Mouse (Mus musculus): ENCODE results near the gene Dlx4. TPM values are rescaled to one million over a fixed set of nuclear protein-coding genes. Genes with fewer than 3 reads are reported as not detected.

Dlx4 gene
- polyA plus RNA-seq, 1 experiment from 2014 or later: 0.15 TPM

DNA sequence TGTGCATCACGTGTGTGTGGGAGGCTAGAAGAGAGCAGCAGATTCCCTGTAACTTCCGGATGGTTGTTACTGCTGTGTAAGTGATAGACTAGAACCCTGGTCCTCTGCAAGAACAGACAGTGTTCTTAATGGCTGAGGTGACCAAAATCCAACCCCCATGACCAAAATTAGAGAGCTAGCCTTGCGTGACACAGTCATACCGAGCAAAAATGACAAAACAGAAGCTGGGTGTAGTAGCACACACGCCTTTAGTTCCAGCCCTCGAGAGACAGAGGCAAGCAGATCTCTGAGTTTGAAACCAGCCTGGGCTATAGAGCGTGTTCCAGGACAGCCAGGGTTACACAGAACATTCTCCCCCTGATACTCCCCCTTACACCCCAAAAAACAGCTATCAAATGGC lies 36.0 kb downstream of the Dlx4 start:
- Histone ChIP-seq H3K4me1 (peaks cover 17% of the 10 kb centered on the region), H3K4me3 (no peak overlapping the region), H3K27me3 (ENCODE audit: low read depth, poor library complexity, severe bottlenecking) (peaks cover 15% of the 10 kb centered on the region), H3K36me3 (no peaks in the 10 kb centered on the region), H3K27ac (replicated peaks) (no peak overlapping the region), H3K9me3 (replicated peaks) (no peaks in the 10 kb centered on the region)
- no peak for DNase-seq (ENCODE audit: low spot score)
- WGBS: 88% methylated on average over 7 of the region's 7 CpGs

- no peak overlapping the region for H3K27ac ChIP-seq (replicated peaks)
- H3K4me3 ChIP-seq: no peak overlapping the region
- H3K27me3 ChIP-seq (ENCODE audit: low read depth, poor library complexity, severe bottlenecking): peaks cover 22% of the 10 kb centered on the region
- H3K9me3 ChIP-seq (replicated peaks): no peaks in the 10 kb centered on the region
- 81% methylated on average over 2 of the region's 2 CpGs for WGBS
- no peaks in the 10 kb centered on the region for H3K36me3 ChIP-seq
- peaks cover 26% of the 10 kb centered on the region for H3K4me1 ChIP-seq
- DNase-seq (ENCODE audit: low spot score): no peak
Measured at GRCm38 (mm10) chr11:95109000-95109399, 37.1 kb downstream of the Dlx4 start.

DNA sequence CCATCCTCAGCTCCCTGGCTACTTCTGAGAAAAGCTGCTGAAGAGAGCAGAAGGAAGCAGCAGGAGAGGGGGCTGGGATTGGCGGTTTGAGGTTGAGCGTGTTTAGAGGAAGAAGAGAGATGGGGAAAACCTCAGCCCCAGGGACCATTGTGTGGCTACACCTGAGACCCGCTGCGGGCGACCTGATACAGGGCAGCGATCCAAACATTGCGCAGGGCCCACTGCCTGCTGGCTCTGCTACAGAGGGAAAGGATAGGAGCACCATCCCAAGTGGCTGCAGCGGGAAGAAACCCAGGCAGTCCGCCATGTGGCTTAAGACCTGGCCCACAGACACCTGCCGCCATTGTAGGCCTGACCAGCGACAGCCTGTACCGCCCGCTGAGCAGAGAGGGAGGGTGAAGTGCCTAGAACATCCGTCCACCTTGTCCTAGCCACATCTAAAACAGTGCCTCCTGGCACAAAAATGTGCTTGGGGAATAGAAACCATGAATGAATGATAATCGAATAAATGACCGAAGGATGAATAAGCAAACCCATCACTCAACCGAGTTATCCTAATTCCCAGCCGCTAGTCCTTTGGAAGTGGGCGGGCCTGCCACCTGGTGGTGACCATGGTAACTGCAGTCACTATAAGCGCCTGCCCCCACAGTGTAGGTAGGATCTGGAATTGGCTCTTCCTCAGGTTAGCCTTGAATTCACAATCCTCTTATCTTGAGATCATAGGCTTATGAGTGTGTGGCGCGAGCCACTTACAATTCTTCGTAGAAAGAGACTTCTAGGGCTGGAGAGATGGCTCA lies 39.4 kb downstream of the Dlx4 start:
- no peaks in the 10 kb centered on the region for H3K9me3 ChIP-seq (replicated peaks)
- no peak overlapping the region for H3K4me3 ChIP-seq
- H3K36me3 ChIP-seq: no peaks in the 10 kb centered on the region
- peak; percentile 78 for DNase-seq (ENCODE audit: low spot score)
- no peak overlapping the region for H3K27ac ChIP-seq (replicated peaks)
- H3K27me3 ChIP-seq (ENCODE audit: low read depth, poor library complexity, severe bottlenecking): peaks cover 25% of the 10 kb centered on the region
- 41% methylated on average over 23 of the region's 23 CpGs for WGBS
- peaks cover 29% of the 10 kb centered on the region for H3K4me1 ChIP-seq

GRCm38 (mm10) chr11:95105274-95105874 lies 40.7 kb downstream of the Dlx4 start:
- Histone ChIP-seq H3K4me3 (peak overlapping the region; percentile 44), H3K27ac (replicated peaks) (no peak overlapping the region; the same call in 1 of the 2 replicates), H3K27me3 (ENCODE audit: low read depth, poor library complexity, severe bottlenecking) (peaks cover 30% of the 10 kb centered on the region), H3K36me3 (no peaks in the 10 kb centered on the region), H3K9me3 (replicated peaks) (no peaks in the 10 kb centered on the region), H3K4me1 (peaks cover 41% of the 10 kb centered on the region)
- 4% methylated on average over 25 of the region's 25 CpGs for WGBS
- DNase-seq (ENCODE audit: low spot score): peak; percentile 47

DNA sequence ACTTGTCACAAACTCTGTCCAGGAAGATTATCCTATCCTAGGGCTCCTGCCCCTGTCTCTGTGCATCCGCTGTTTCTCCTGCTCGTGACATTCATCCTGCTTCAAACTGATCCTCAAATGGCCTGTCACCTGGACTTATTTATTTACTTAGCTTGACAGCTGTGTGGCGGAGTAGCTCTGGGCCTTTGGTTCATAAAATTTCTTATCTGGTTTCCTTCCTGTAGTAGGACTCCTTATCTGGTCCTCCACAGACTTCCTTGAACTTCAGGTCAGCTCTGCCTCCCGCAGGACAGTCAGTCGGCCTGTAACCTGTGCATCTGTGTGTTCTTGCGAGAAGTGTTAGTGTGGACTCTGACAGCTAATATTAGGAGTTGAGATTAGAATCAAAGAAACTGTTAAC lies 41.8 kb downstream of the Dlx4 start:
- Histone ChIP-seq H3K36me3 (no peaks in the 10 kb centered on the region), H3K27me3 (ENCODE audit: low read depth, poor library complexity, severe bottlenecking) (peaks cover 30% of the 10 kb centered on the region), H3K4me3 (no peak overlapping the region), H3K9me3 (replicated peaks) (no peaks in the 10 kb centered on the region), H3K4me1 (peaks cover 46% of the 10 kb centered on the region), H3K27ac (replicated peaks) (no peak overlapping the region)
- WGBS: 67% methylated on average over 6 of the region's 6 CpGs
- DNase-seq (ENCODE audit: low spot score): no peak

DNA sequence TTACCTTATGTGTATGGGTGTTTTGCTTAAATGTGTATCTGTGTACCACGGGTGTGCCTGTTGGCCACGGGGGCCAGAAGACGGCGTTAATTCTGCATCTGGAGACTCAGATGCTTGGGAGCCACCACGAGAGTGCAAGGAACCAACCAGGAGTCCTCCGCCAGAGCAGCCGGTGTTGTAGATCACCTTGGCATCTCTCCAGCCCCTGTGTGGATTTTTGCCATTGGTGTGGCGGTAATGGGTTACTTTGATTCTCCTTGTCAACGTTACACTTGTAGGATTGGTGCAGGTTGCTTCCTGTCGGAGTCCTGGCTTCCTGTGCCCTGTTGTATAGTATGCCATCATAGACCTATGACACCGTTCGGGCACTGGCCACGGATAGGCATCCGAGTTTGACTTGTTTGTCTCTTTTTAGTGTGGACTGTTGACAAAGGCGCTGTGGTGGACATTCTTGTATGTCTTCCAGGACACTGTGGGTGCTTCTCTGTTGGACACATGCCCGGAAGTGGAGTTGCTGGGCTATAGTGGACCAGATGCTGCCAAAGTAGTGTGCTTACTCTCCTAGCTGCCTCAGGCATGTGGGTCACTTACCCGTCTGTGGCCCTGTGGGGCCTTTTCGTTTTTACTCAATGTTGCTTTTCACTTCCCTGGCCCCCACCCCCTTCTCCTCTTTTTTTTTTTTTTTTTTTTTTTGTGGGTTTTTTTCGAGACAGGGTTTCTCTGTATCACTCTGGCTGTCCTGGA lies 43.7 kb downstream of the Dlx4 start:
- DNase-seq (ENCODE audit: low spot score): no peak
- no peak overlapping the region for H3K27ac ChIP-seq (replicated peaks)
- H3K36me3 ChIP-seq: no peaks in the 10 kb centered on the region
- H3K27me3 ChIP-seq (ENCODE audit: low read depth, poor library complexity, severe bottlenecking): peaks cover 30% of the 10 kb centered on the region
- peaks cover 57% of the 10 kb centered on the region for H3K4me1 ChIP-seq
- H3K4me3 ChIP-seq: no peak overlapping the region
- WGBS: 94% methylated on average over 19 of the region's 19 CpGs
- no peaks in the 10 kb centered on the region for H3K9me3 ChIP-seq (replicated peaks)

- Histone ChIP-seq H3K9me3 (replicated peaks) (no peaks in the 10 kb centered on the region), H3K4me1 (peaks cover 63% of the 10 kb centered on the region), H3K36me3 (no peaks in the 10 kb centered on the region), H3K4me3 (no peak overlapping the region), H3K27me3 (ENCODE audit: low read depth, poor library complexity, severe bottlenecking) (peaks cover 26% of the 10 kb centered on the region), H3K27ac (replicated peaks) (peak overlapping the region; percentile 46; the same call in 1 of the 2 replicates)
- 25% methylated on average over 16 of the region's 16 CpGs for WGBS
- DNase-seq (ENCODE audit: low spot score): no peak
Measured at GRCm38 (mm10) chr11:95101071-95101788, 44.8 kb downstream of the Dlx4 start.

DNA sequence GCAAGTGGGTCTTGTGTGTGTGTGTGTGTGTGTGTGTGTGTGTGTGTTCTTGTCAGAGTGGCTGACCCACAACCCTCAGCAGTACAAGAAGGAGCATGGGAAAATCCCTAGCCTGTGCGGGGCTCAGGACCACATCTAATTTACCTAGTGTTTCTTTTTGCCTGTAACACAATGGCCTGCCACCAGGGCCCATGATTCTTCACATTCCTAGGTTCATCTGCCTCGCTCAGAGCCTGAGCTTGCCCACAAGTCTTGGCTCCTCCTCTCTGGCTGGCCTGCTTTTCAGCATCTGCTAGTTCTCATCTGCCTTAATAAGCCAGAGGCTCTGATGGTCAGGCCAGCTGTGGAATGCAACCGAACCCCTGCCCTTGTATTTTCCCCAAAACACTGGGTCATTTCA lies 45.7 kb downstream of the Dlx4 start:
- 37% methylated on average over 3 of the region's 3 CpGs for WGBS

GRCm38 (mm10) chr11:95098346-95099095 lies 47.5 kb downstream of the Dlx4 start:
- H3K4me1 ChIP-seq: peaks cover 45% of the 10 kb centered on the region
- 0 out of 2 replicates have a peak, but pooled peaks cover 5% of the 10 kb centered on the region for H3K27me3 ChIP-seq (ENCODE audit: low read depth, poor library complexity, severe bottlenecking)
- H3K36me3 ChIP-seq: no peaks in the 10 kb centered on the region
- WGBS: 80% methylated on average over 5 of the region's 5 CpGs
- no peaks in the 10 kb centered on the region for H3K9me3 ChIP-seq (replicated peaks)
- H3K27ac ChIP-seq (replicated peaks): no peak overlapping the region
- H3K4me3 ChIP-seq: no peak overlapping the region
- no peak for DNase-seq (ENCODE audit: low spot score)

More for the DNA sequence above, 45.7 kb downstream of the Dlx4 start:
- Histone ChIP-seq H3K4me1 (peaks cover 56% of the 10 kb centered on the region), H3K27me3 (ENCODE audit: low read depth, poor library complexity, severe bottlenecking) (peaks cover 18% of the 10 kb centered on the region), H3K36me3 (no peaks in the 10 kb centered on the region), H3K9me3 (replicated peaks) (no peaks in the 10 kb centered on the region), H3K27ac (replicated peaks) (peak overlapping the region; percentile 46; the same call in 1 of the 2 replicates), H3K4me3 (no peak overlapping the region)
- no peak for DNase-seq (ENCODE audit: low spot score)

DNA sequence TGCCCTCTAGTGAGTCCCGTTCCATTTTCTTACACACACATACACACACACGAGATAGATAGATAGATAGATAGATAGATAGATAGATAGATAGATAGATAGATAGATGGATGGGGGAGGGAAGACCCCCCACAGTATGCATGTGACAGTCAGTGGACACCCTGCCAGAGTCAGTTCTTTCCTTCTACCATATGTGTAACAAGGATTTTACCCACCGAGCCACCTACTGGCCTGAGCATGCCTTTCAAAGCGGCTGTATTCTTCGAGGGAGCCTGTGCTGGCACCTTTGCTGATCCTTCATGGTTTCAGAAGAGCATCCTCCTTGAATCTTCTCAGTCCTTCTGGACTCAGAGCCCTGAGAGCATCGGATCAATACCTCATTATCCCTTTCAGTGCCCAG lies 48.2 kb downstream of the Dlx4 start:
- Histone ChIP-seq H3K27ac (replicated peaks) (no peak overlapping the region), H3K9me3 (replicated peaks) (no peaks in the 10 kb centered on the region), H3K27me3 (ENCODE audit: low read depth, poor library complexity, severe bottlenecking) (0 out of 2 replicates have a peak, but pooled peaks cover 5% of the 10 kb centered on the region), H3K4me3 (no peak overlapping the region), H3K36me3 (no peaks in the 10 kb centered on the region), H3K4me1 (peaks cover 45% of the 10 kb centered on the region)
- 64% methylated on average over 6 of the region's 6 CpGs for WGBS
- no peak for DNase-seq (ENCODE audit: low spot score)

DNA sequence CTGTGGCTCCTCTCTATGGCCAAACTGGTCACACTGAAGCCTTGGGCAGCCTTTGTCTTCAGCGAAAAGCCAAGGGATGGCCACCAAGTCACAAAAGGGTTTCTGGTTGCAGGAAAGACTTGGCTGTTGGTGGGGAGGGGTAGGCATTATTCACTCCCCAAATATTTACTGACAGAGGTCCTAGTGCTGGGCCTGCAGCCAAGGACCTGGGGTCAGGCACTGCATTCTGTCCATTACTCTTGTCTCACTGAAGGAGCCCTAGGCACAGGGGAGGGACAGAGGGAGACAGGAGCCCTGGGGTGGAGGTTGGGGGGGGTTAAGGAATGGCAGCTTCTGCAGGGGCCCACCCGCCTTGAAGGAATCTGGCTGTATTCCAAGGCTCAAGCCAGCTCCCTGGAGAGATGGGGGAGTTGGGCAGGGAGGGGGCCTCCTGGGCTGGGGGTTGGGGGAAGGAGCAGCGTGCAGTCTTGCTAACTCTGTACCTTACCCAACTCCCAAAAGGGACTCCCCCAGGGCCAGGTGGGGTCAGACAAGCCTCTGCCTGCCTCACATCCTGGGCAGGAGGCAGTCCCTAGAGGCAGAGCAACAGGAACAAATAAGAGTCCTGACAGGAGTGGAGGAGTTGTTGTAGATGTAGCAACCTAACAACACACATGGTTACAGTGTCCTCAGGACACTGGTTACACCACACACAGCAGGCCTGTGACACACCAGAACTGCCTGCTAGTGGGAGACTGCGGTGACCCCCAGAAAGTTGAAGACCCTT lies 49.3 kb downstream of the Dlx4 start:
- no peak for DNase-seq (ENCODE audit: low spot score)
- no peaks in the 10 kb centered on the region for H3K36me3 ChIP-seq
- peaks cover 45% of the 10 kb centered on the region for H3K4me1 ChIP-seq
- no peaks in the 10 kb centered on the region for H3K9me3 ChIP-seq (replicated peaks)
- no peak overlapping the region for H3K4me3 ChIP-seq
- WGBS: 58% methylated on average over 4 of the region's 4 CpGs
- 0 out of 2 replicates have a peak, but pooled peaks cover 5% of the 10 kb centered on the region for H3K27me3 ChIP-seq (ENCODE audit: low read depth, poor library complexity, severe bottlenecking)
- H3K27ac ChIP-seq (replicated peaks): peak overlapping the region; percentile 53

Data from midbrain, embryonic 10.5 days (tissue).